Mouse (Mus musculus) hindlimb bud, embryonic 11.5 days (tissue): ENCODE measurements around the gene Rps6ka5.

Experiments
- DNase-seq: peaks from one replicate; pipeline ENCODE4 v3.0.0-alpha.2; 2012; ENCODE audit warnings: low read depth, low spot score; ENCODE audit errors: extremely low spot score

The Rps6ka5 gene

GRCm38 (mm10) chr12:100725458-100725786, 1.4 kb downstream of the Rps6ka5 start:
- DNase-seq, result no peak

DNA sequence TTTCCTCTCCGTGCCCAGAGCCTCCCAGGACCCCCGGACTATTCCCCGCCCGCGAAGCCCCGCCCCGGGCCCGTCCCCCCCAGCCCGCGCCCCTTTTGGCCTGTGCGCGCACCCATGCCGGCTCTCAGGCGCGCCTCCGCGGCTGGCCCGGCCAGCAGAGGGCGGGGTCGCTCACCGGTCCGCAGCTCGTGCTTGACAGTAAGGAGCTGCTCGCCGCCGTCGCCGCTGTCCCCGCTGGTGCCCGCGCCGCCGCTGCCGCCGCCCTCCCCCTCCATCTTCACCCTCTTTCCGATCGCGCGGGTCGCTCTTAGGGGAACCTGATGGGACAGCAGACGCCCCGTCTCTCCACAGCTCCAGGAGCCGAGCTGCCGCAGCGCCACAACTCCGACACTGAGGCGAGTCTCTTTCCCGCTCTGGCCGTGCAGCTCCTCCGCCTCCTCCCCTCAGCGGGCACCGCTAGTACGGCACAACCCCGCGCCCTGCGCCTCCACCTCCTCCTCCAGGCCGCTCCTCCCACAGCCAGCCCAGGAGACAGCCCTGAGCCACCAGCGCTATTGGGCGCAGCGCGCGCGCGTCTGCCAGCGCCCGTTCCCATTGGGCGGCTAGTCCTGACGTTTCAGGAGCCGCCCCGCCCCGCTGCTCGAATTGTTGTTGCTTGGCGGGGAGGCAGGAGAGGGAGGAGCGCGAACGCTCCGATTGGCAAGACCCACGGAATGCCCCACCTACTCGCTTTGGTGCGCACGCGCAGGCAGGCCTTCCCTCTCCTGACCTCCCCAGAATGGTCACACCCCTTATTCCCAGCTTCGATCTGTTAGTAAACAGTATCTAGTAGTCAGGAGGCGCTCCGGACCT, 2.0 kb downstream of the Rps6ka5 start:
- DNase-seq, result peak; percentile 98

DNA sequence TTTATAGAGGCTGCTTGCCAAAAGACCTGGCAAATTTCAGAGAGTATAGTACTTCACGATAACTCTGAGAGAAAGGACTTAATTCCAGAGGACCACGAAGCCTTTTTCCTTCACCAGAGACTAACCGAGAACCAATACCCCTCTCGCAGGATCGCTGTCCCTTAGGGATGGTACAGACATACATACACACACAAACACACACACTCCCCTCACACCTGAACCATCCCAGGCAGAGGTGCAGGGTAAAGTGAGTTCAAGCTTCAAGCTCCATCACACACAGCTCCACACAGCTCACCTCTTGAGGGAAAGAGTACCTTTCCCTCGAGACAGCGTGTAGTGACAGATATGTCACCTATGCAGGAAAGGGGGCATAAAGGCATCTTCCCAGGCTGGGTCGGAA, 2.6 kb downstream of the Rps6ka5 start:
- peak; percentile 20 for DNase-seq

- DNase-seq, result no peak
These were observed 6.0 kb downstream of the Rps6ka5 start for GRCm38 (mm10) chr12:100720801-100721200.

GRCm38 (mm10) chr12:100717446-100717845, 9.3 kb downstream of the Rps6ka5 start:
- DNase-seq, result no peak

DNA sequence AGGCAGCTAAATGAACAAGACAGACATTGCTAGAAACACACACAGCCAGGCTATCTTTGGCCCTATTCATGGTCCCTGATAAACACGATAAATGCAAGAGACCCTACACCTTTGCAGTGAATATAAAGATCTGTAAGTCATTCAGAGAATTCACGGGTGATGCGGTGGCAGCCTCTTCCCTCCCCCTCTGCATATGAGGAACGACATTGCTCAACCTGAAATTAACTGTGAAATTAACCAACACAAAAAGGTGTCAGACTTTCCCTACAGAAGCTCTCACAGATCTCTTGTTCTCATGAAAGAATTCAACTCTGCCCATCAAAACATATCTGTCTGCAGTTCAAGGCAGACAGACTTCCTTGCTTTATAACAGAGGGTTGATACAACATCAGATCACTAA, 9.8 kb downstream of the Rps6ka5 start:
- no peak for DNase-seq

- DNase-seq, result no peak
These were observed 15.0 kb downstream of the Rps6ka5 start for GRCm38 (mm10) chr12:100711819-100712218.

GRCm38 (mm10) chr12:100711116-100711691, 15.6 kb downstream of the Rps6ka5 start:
- no peak for DNase-seq

DNA sequence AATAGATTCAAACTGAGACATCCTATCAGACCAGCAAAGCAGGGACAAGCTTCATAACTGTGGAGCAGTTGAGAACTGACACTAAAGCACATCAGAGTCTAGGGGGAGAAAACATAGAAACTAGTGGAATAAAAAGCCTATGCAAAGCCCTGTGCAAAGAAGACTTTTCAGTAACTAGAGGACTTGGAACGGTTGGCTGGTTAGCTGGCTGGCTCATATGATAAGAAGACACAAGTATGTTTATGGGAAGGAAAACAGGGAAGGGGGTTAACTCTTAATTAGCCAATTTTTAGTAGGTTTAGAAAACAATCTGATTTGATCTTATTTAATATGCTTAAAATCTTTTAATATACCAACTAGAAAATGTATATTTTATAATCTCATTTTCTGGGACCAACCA, 16.4 kb downstream of the Rps6ka5 start:
- no peak for DNase-seq

- DNase-seq, result no peak
These were observed 19.5 kb downstream of the Rps6ka5 start for GRCm38 (mm10) chr12:100707312-100707711.

GRCm38 (mm10) chr12:100705057-100705722, 21.6 kb downstream of the Rps6ka5 start:
- no peak for DNase-seq

DNA sequence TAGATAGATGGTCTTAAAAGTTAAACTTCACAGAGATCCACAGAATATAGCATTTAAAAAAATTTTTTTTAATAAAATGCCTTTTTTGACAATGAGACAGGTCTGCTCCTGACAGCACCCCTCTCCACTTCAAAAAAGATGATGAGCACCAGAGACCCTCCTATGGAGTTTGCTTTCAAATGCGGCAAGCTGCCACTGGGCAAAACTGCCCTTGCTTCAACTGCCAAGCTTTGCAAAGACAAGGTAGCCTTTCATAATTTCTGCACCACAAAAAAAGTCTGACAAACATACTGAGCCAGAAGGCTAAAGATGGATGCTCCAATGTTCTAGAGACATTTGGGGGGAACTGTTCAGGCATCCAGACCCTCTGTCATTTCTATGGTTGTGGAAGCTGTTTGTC, 28.8 kb downstream of the Rps6ka5 start:
- no peak for DNase-seq

DNA sequence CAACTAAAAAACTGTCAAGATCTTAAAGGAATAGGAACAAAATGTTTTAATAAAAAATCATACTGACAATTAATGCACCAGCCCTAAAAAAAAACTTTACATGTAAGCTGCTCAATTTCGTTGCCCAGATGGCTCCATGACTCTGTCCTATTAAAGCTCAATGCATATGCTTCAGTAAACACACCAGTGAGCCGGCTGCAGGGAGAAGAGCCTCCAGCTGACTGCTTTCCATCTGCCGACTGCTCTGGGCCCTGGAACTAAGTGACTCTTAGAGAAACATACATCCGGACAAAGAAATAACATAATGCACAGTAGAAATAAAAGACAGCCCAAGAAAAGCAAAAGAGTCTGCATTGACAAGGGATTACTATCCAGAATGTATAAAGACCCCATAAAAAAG, 30.2 kb downstream of the Rps6ka5 start:
- DNase-seq, result no peak

- no peak for DNase-seq
These were observed 31.5 kb downstream of the Rps6ka5 start for GRCm38 (mm10) chr12:100695252-100695651.

GRCm38 (mm10) chr12:100692208-100692607, 34.6 kb downstream of the Rps6ka5 start:
- DNase-seq, result no peak

DNA sequence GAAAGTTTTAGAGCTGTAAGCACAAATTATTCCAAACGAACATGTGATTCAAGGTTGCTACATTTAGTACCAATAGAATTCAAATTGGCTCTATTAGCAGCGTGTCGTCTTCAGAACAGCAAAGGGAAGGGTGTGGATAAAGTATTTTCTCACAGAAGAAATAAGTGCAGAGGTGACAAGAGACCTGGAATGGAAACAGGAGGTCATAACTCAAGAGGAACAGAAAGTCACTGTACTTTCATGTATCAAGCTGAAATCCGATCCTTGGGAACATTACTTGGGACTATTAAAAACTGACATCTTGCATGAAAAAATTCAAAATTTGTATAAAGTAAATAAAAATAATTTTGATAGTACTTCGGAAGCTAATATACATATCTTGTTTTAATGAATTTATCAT, 36.3 kb downstream of the Rps6ka5 start:
- DNase-seq, result no peak

DNA sequence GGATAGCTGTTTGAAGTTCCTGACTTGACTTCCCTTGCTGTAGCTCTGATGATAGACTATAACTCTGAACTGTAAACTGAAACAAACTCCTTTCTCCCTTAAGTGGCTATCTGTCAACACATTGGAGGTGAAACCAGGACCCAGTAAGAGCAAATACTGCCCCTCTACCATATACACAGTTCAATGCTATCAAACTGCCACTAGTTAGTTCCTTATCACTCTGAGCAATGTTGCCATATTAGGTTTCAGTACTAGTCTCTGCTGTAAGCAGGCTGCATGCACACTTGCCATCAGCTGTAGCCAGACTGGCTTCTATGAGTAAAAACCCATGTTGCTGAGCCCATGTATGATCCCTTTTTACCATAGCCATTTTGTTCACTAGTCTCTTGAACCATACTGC, 38.6 kb downstream of the Rps6ka5 start:
- DNase-seq, result no peak

- DNase-seq, result no peak
These were observed 39.8 kb downstream of the Rps6ka5 start for GRCm38 (mm10) chr12:100687001-100687400.

DNA sequence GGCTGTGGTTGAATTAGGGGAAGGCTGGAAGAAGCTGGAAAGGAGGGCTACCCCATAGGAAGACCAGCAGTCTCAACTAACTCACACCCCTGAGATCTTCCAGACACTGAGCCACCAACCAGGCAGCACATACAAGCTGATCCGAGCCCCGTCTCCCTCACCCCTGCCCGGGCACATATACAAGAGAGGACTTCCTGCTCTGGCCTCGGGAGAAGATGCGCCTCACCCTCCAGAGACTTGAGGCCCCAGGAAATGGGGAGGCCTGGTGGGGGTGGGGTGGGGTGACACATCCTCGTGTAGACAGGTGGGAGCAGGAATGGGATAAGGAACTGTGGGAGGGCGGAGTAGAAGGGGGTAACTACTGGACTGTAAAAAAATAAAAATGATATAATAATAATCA, 45.0 kb downstream of the Rps6ka5 start:
- DNase-seq, result no peak

- DNase-seq, result no peak
These were observed 45.5 kb downstream of the Rps6ka5 start for GRCm38 (mm10) chr12:100681241-100681640.

GRCm38 (mm10) chr12:100680676-100681075, 46.1 kb downstream of the Rps6ka5 start:
- DNase-seq, result no peak

GRCm38 (mm10) chr12:100670647-100671199, 56.1 kb downstream of the Rps6ka5 start:
- no peak for DNase-seq
